Mouse (Mus musculus): ENCODE results near the gene Rpl23a. TPM values are rescaled to one million over a fixed set of nuclear protein-coding genes. Genes with fewer than 3 reads are reported as not detected.

The Rpl23a gene
- polyA plus RNA-seq, 1 experiment from 2014 or later: 1,245 TPM

DNA sequence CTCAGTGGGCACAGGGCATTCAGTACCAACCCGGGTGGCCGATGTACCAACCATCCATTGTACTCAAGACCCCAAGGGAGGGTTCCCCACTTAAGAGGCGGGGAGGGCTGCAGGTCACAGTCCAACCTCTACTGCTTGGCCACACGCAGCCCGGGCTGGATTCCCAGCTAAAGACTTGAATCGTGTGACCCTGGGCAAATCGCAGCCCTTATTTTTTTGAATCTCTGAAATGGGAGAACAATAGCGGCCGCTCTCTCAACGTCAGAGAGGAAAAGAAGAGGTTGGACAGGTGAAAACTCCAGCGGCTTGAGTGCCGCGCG lies 18.8 kb downstream of the Rpl23a start:
- Histone ChIP-seq H3K4me2 (peak overlapping the region; percentile 75), H3K27ac (ENCODE audit: low read depth, low read length) (peak overlapping the region; percentile 99), H3K4me3 (ENCODE audit: low read depth, low read length) (peak overlapping the region; percentile 97), H3K4me1 (ENCODE audit: control insufficient read depth, insufficient read depth, low read length) (peaks cover 26% of the 10 kb centered on the region), H3K9me3 (ENCODE audit: control insufficient read depth, low read length) (no peaks in the 10 kb centered on the region), H3K9ac (ENCODE audit: low read length) (peak overlapping the region; percentile 96), H3K27me3 (ENCODE audit: control insufficient read depth, insufficient read depth, low read length) (no peaks in the 10 kb centered on the region), H3K36me3 (ENCODE audit: control insufficient read depth, insufficient read depth, low read length) (peaks cover 18% of the 10 kb centered on the region)
- DNase-seq (ENCODE audit: low spot score, missing footprints) (no peak), ATAC-seq (ENCODE audit: low FRiP score) (peak; percentile 6; the same call in 1 of the 2 replicates)
- WGBS: under 1% methylated on average over 14 of the region's 14 CpGs

DNA sequence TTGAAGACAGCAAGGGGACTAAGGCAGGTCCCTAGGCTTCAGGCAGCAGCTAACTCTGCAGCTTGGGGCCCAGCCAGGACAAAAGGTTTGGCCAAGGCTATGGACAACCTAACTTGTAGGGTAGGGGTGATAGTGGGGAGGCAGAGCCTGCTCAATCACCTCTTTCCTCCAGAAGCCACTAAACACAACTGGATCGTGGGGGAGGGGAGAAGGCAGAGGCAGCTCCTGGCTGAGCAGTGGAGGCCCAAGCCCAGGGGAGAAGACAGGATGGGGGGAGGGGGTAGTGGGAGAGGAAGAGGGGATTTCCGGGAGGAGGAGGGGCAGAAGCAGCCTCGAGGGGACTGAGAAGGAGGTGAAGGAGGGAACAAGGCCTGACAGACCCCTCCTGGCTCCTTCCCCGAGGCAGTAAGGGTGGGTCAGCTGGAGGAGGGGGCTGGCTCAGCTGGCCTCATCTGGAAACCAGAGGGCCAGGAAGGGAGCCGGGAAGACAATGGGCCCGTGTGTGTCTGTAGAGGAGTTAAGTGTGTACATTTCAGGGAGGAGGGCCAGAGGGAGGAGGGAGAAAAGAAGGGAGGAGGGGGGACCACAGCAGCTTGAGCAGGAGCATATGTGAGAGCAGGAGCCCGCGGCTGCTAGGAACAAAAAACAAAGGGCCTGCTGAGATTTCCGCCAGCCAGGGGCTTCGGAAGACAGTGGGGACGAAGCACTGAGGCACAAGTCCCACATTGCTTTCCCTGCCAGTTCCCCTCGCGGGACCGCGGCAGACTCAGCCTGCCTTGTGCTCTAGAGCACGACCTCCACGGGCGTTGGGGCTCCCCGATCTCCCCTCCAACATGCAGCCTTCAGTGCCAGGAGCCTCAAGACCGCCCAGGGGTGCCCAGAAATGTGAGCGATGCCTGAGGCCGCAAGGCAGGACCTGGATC lies 19.4 kb downstream of the Rpl23a start:
- Histone ChIP-seq H3K27ac (ENCODE audit: low read depth, low read length) (peak overlapping the region; percentile 99), H3K4me2 (peak overlapping the region; percentile 75), H3K9ac (ENCODE audit: low read length) (peak overlapping the region; percentile 96), H3K36me3 (ENCODE audit: control insufficient read depth, insufficient read depth, low read length) (peaks cover 20% of the 10 kb centered on the region), H3K4me3 (ENCODE audit: low read depth, low read length) (peak overlapping the region; percentile 97), H3K27me3 (ENCODE audit: control insufficient read depth, insufficient read depth, low read length) (no peaks in the 10 kb centered on the region), H3K4me1 (ENCODE audit: control insufficient read depth, insufficient read depth, low read length) (peaks cover 26% of the 10 kb centered on the region), H3K9me3 (ENCODE audit: control insufficient read depth, low read length) (no peaks in the 10 kb centered on the region)
- under 1% methylated on average over 22 of the region's 22 CpGs for WGBS
- ATAC-seq (ENCODE audit: low FRiP score) (peak; percentile 80), DNase-seq (ENCODE audit: low spot score, missing footprints) (peak; percentile 97)

DNA sequence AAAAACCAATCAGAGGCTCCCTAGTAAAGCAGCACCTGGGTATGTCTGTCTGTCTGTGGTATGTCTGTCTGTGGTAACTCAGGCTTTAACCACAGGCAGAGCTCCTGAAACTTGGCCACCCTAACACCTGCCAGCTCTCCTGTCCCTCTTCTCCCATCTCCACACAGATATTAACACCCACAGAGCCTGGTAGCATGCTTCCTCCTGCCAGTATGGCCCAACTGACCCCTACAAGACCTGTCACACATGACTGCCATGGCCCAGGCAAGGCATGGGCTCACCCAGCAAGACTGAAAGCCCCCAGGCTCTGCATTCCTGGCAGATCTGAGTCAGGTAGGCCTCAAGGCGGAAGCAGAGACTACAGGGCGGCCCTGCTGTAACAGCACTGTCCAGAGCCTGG lies 20.3 kb downstream of the Rpl23a start:
- peaks cover 26% of the 10 kb centered on the region for H3K36me3 ChIP-seq (ENCODE audit: control insufficient read depth, insufficient read depth, low read length)
- H3K4me3 ChIP-seq (ENCODE audit: low read depth, low read length): peak overlapping the region; percentile 97
- WGBS: 92% methylated on average over 2 of the region's 2 CpGs
- H3K9me3 ChIP-seq (ENCODE audit: control insufficient read depth, low read length): no peaks in the 10 kb centered on the region
- H3K4me2 ChIP-seq: peak overlapping the region; percentile 75
- H3K27ac ChIP-seq (ENCODE audit: low read depth, low read length): peak overlapping the region; percentile 99; the same call in 1 of the 2 replicates
- H3K27me3 ChIP-seq (ENCODE audit: control insufficient read depth, insufficient read depth, low read length): no peaks in the 10 kb centered on the region
- H3K4me1 ChIP-seq (ENCODE audit: control insufficient read depth, insufficient read depth, low read length): peaks cover 26% of the 10 kb centered on the region
- DNase-seq (ENCODE audit: low spot score, missing footprints) (no peak), ATAC-seq (ENCODE audit: low FRiP score) (no peak)
- peak overlapping the region; percentile 96; the same call in 1 of the 2 replicates for H3K9ac ChIP-seq (ENCODE audit: low read length)

DNA sequence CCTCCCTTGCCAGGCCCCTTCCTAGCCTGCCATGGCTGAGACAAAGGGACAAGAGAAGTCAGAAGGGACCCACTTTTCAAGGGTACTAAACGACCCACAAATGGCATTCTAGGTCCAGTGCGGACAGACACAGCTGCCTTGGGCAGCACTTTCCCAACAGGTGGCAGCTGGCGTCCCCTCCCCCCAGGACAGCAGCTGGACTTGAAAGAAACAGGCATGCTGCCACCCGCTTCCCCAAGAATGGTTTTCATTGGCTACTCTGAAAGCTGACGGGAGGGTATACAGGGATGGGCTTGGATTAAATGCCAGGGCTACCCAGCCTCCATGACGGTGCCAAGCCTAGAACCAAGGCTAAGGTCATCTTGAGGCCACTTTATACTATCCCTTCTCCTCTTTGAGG lies 20.9 kb downstream of the Rpl23a start:
- Histone ChIP-seq H3K4me1 (ENCODE audit: control insufficient read depth, insufficient read depth, low read length) (peaks cover 26% of the 10 kb centered on the region), H3K36me3 (ENCODE audit: control insufficient read depth, insufficient read depth, low read length) (peaks cover 30% of the 10 kb centered on the region)
- no peak for ATAC-seq (ENCODE audit: low FRiP score)

DNA sequence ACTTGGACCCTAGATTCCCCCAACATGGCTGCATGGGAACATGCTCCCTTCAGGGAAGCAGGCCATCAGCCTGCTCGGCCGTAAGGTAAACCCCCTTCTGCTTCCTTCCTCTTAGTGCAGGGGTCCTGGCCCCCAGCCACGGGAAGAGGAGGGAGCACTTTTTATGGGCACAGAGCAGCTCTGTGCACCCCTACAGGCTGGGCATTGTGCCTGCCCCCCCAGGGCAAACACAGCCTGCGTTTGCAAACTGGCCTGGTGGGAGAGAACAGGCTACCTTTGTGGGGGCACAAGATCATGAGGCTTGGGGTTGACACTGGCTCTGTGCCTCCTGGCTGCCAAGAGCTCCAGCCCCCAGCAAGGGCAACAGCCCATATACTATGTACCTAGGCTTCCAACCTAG lies 21.4 kb downstream of the Rpl23a start:
- Histone ChIP-seq H3K4me3 (ENCODE audit: low read depth, low read length) (no peak overlapping the region), H3K9ac (ENCODE audit: low read length) (no peak overlapping the region), H3K27ac (ENCODE audit: low read depth, low read length) (no peak overlapping the region), H3K4me1 (ENCODE audit: control insufficient read depth, insufficient read depth, low read length) (peaks cover 26% of the 10 kb centered on the region), H3K4me2 (no peak overlapping the region), H3K9me3 (ENCODE audit: control insufficient read depth, low read length) (no peaks in the 10 kb centered on the region), H3K36me3 (ENCODE audit: control insufficient read depth, insufficient read depth, low read length) (peaks cover 30% of the 10 kb centered on the region), H3K27me3 (ENCODE audit: control insufficient read depth, insufficient read depth, low read length) (no peaks in the 10 kb centered on the region)
- WGBS: 72% methylated on average over 4 of the region's 4 CpGs
- DNase-seq (ENCODE audit: low spot score, missing footprints): no peak
- no peak for ATAC-seq (ENCODE audit: low FRiP score)

More for the DNA sequence above, 20.9 kb downstream of the Rpl23a start:
- H3K9me3 ChIP-seq (ENCODE audit: control insufficient read depth, low read length): no peaks in the 10 kb centered on the region
- peak overlapping the region; percentile 75 for H3K4me2 ChIP-seq
- peak overlapping the region; percentile 97; the same call in 1 of the 2 replicates for H3K4me3 ChIP-seq (ENCODE audit: low read depth, low read length)
- no peaks in the 10 kb centered on the region for H3K27me3 ChIP-seq (ENCODE audit: control insufficient read depth, insufficient read depth, low read length)
- H3K9ac ChIP-seq (ENCODE audit: low read length): no peak overlapping the region; the same call in 1 of the 2 replicates
- no peak for DNase-seq (ENCODE audit: low spot score, missing footprints)
- WGBS: 84% methylated on average over 6 of the region's 6 CpGs
- no peak overlapping the region for H3K27ac ChIP-seq (ENCODE audit: low read depth, low read length)

DNA sequence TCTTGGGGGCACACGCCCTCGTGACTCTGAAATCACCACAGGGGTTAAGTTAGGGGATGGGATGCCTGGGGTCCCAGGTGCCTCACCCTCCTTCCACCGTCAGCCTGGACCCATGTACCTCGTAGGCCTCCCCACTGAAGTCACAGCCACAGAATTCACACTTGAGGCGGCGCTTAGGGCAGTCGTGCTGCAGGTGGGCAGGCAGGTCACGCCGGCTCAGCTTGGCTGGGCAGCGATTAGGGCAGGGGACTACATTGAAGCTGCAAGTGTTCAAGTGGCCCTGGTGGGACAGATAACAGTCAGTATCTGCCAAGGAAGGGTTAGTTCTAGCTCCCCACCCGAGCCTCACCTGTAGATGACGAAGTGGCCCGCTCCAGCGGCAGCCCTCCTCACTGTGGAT lies 22.2 kb downstream of the Rpl23a start:
- Histone ChIP-seq H3K36me3 (ENCODE audit: control insufficient read depth, insufficient read depth, low read length) (peaks cover 30% of the 10 kb centered on the region), H3K4me3 (ENCODE audit: low read depth, low read length) (no peak overlapping the region), H3K4me1 (ENCODE audit: control insufficient read depth, insufficient read depth, low read length) (peaks cover 24% of the 10 kb centered on the region), H3K9me3 (ENCODE audit: control insufficient read depth, low read length) (no peaks in the 10 kb centered on the region), H3K27ac (ENCODE audit: low read depth, low read length) (no peak overlapping the region), H3K9ac (ENCODE audit: low read length) (no peak overlapping the region), H3K27me3 (ENCODE audit: control insufficient read depth, insufficient read depth, low read length) (no peaks in the 10 kb centered on the region), H3K4me2 (no peak overlapping the region)
- no peak for DNase-seq (ENCODE audit: low spot score, missing footprints)
- no peak for ATAC-seq (ENCODE audit: low FRiP score)
- WGBS: 93% methylated on average over 14 of the region's 14 CpGs

DNA sequence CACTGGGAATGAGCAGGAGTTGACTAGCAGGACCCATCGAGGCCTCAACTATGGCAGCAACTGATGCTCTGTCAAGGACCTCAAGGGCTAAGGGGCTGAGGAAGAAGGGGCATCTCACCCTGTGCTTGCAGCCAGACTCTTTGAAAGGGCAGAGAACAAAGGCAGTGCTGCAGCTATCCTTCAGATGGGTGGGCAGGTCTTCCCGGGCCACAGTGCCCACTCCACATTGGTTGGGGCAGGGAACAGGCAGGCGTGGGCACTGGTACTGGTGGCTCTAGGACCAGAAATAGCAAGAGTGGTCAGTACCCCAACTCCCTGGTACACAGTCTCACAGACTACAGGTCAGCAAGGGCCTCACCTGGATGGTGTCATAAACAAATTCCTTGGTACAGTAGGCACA lies 22.7 kb downstream of the Rpl23a start:
- DNase-seq (ENCODE audit: low spot score, missing footprints) (no peak), ATAC-seq (ENCODE audit: low FRiP score) (no peak)
- H3K9me3 ChIP-seq (ENCODE audit: control insufficient read depth, low read length): no peaks in the 10 kb centered on the region

DNA sequence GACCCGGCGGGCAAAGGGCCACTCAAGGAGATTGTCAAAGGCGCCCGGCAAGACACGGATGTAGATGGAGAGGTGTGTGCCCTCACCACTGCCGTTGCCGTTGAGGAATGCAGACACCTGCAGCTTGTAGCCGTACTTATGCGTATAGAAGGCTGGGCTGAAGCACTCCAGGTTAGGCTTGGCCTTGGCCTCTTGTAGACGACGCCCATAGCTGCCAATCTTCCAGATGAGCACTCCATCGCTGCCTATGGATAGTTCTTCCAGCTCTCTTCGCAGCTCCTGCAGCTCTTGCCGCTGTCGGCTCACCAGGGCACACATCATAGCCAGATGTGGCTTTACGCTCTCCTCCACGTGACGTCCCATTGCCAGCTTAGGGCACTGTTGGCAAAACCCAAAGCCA lies 23.2 kb downstream of the Rpl23a start:
- Histone ChIP-seq H3K4me3 (ENCODE audit: low read depth, low read length) (no peak overlapping the region), H3K36me3 (ENCODE audit: control insufficient read depth, insufficient read depth, low read length) (peaks cover 30% of the 10 kb centered on the region), H3K4me2 (no peak overlapping the region), H3K9me3 (ENCODE audit: control insufficient read depth, low read length) (no peaks in the 10 kb centered on the region), H3K4me1 (ENCODE audit: control insufficient read depth, insufficient read depth, low read length) (peaks cover 19% of the 10 kb centered on the region), H3K27me3 (ENCODE audit: control insufficient read depth, insufficient read depth, low read length) (no peaks in the 10 kb centered on the region), H3K27ac (ENCODE audit: low read depth, low read length) (no peak overlapping the region), H3K9ac (ENCODE audit: low read length) (no peak overlapping the region)
- ATAC-seq (ENCODE audit: low FRiP score): no peak
- 92% methylated on average over 18 of the region's 18 CpGs for WGBS
- DNase-seq (ENCODE audit: low spot score, missing footprints): no peak

More for the DNA sequence above, 22.7 kb downstream of the Rpl23a start:
- H3K27ac ChIP-seq (ENCODE audit: low read depth, low read length): no peak overlapping the region
- H3K36me3 ChIP-seq (ENCODE audit: control insufficient read depth, insufficient read depth, low read length): peaks cover 30% of the 10 kb centered on the region
- no peak overlapping the region for H3K4me2 ChIP-seq
- H3K27me3 ChIP-seq (ENCODE audit: control insufficient read depth, insufficient read depth, low read length): no peaks in the 10 kb centered on the region
- H3K4me3 ChIP-seq (ENCODE audit: low read depth, low read length): no peak overlapping the region
- H3K9ac ChIP-seq (ENCODE audit: low read length): no peak overlapping the region
- peaks cover 19% of the 10 kb centered on the region for H3K4me1 ChIP-seq (ENCODE audit: control insufficient read depth, insufficient read depth, low read length)
- 92% methylated on average over 3 of the region's 3 CpGs for WGBS

DNA sequence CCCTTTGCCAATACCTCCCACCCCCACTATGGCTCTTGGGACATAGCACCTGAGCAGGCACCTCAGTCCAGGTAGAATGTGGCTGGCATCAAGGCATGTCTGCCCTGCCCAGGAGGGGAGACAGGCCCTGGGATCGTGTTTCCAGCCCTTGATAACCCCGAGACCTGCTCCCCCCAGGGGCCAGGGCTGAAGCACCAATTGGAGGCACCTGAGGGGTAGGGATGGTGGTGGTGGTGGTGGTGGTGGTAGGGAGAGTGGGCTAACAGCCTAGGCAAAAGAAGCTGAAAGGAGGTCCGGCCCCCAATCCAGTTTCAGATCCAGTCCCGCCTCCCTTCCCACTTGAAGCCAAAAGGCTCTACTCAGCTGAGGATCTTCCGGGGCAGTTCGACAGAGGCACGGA lies 23.8 kb downstream of the Rpl23a start:
- Histone ChIP-seq H3K9ac (ENCODE audit: low read length) (no peak overlapping the region), H3K4me1 (ENCODE audit: control insufficient read depth, insufficient read depth, low read length) (peaks cover 19% of the 10 kb centered on the region), H3K4me3 (ENCODE audit: low read depth, low read length) (no peak overlapping the region), H3K27ac (ENCODE audit: low read depth, low read length) (no peak overlapping the region), H3K4me2 (no peak overlapping the region), H3K9me3 (ENCODE audit: control insufficient read depth, low read length) (no peaks in the 10 kb centered on the region), H3K36me3 (ENCODE audit: control insufficient read depth, insufficient read depth, low read length) (peaks cover 34% of the 10 kb centered on the region), H3K27me3 (ENCODE audit: control insufficient read depth, insufficient read depth, low read length) (no peaks in the 10 kb centered on the region)
- DNase-seq (ENCODE audit: low spot score, missing footprints) (no peak), ATAC-seq (ENCODE audit: low FRiP score) (no peak)
- WGBS: 82% methylated on average over 7 of the region's 7 CpGs

All from midbrain, embryonic 11.5 days (tissue).